Mouse (Mus musculus): ENCODE measurements at regions not wholly inside any gene's neighbourhood (a gene's known extent, or its start where the extent isn't known, plus 50 kb on each side); places are given as distances from the start of the nearest gene placed in this dataset.

DNA sequence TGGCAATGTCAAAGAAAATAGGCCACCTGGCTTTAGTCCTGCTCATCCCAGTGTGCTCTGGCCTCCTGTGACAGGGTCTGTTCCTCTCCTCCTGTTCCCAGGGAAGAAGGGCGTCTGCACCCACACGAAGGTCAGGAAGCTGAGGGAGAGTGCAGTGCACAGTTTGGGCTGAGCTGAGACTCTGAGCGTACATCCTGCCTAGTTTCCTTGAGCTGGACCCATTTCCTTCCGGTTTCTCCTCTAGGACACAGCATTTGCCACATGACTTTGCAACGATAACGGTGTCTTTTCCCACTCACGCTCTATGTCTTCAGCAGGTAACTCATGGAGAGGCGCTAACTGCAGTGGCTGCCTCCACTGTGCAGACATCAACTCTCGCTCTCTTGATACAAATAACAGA is 59.6 kb upstream of the Cdh4 start:
- intact Hi-C loops (cut with DNase I) = no loop called here
- DNase-seq = no peak

GRCm38 (mm10) chr2:179386871-179387270 is 55.4 kb upstream of the Cdh4 start:
- intact Hi-C loops (cut with DNase I) = no loop called here
- no peak for DNase-seq

GRCm38 (mm10) chr2:179390486-179390885 is 51.7 kb upstream of the Cdh4 start:
- intact Hi-C loops (cut with DNase I) = no loop called here
- DNase-seq = no peak

- DNase-seq = no peak
- intact Hi-C loops (cut with DNase I) = no loop called here
Observed at GRCm38 (mm10) chr2:179390924-179391461, 51.2 kb upstream of the Cdh4 start.
